ENCODE assay signal across 21 mouse cellular contexts in genomic region chr3:121021126-121021848, GRCm38 (mm10).
DNase-seq lines count a peak whose midpoint lies in the region; ATAC-seq and TF ChIP-seq lines count a peak whose summit lies in the region.
"Had no signal": no experiment of that assay in that cellular context is flagged by ENCODE, and none has a peak within 500 bp of the region (broad histone marks: within the 10 kb centered on the region; RNA-seq: fewer than 3 reads in every experiment).

No protein-coding gene starts in this region.

- H3K9me3 ChIP-seq in heart, embryonic 11.5 days (replicated peaks; ENCODE audit: control insufficient read depth, low read length) = no peaks in the 10 kb centered on the region
- H3K9me3 ChIP-seq in lung, embryonic 15.5 days = no peaks in the 10 kb centered on the region
- no peaks in the 10 kb centered on the region for H3K9me3 ChIP-seq in ES-Bruce4 (replicated peaks; ENCODE audit: control insufficient read depth, insufficient read depth, low read length, poor library complexity, severe bottlenecking)
- no peaks in the 10 kb centered on the region for H3K9me3 ChIP-seq in ES-E14 (ENCODE audit: control insufficient read depth, insufficient read depth, low read depth, low read length)
- H3K9me3 ChIP-seq in stomach, postnatal 0 days (ENCODE audit: control insufficient read depth, low read length) = no peaks in the 10 kb centered on the region
- H3K9me3 ChIP-seq: limb, embryonic 10.5 days had no signal

- peak; percentile 71; the same call in 1 of the 2 replicates for TF ChIP-seq EP300 in ES-Bruce4 (IDR thresholded peaks at IDR 0.05; ENCODE audit: insufficient read depth, low read depth, low read length)
- TF ChIP-seq EP300 in stomach, postnatal 0 days (optimal IDR thresholded peaks at IDR 0.05) = no peak

- H3K27ac ChIP-seq in heart, embryonic 11.5 days (ENCODE audit: low read depth, low read length) = no peak overlapping the region
- no peak overlapping the region for H3K27ac ChIP-seq in lung, embryonic 15.5 days
- H3K27ac ChIP-seq in ES-Bruce4 (ENCODE audit: insufficient read depth, low read length) (no peak overlapping the region), ES-E14 (ENCODE audit: insufficient read depth, low read depth, low read length, poor library complexity, severe bottlenecking) (no peak overlapping the region)
- no peak overlapping the region for H3K27ac ChIP-seq in stomach, postnatal 0 days (replicated peaks)
- H3K27ac ChIP-seq: left cerebral cortex, adult 2 months; limb, embryonic 10.5 days had no signal

- intact Hi-C loops in heart, postnatal 36 days (cut with DNase I) = no loop called here

- no peak for DNase-seq in heart, postnatal 36 days
- no peak for DNase-seq in lung, postnatal 4 days
- peak; percentile 17 for DNase-seq in ES-E14 (ENCODE audit: low read depth, low spot score)
- DNase-seq in thymus, postnatal 25 days = no peak
- no peak for DNase-seq in stomach, postnatal 0 days (ENCODE audit: low spot score)
- DNase-seq: cerebellum, adult 18-20 months; cerebellum, postnatal 36 days; gastrocnemius, postnatal 10 days; heart, adult 18-20 months; kidney, adult 18-20 months; kidney, postnatal 36 days; liver, postnatal 0 days; lung, postnatal 14 days; right cerebral cortex, postnatal 25 days; thymus, adult 18-20 months had no signal

- TF ChIP-seq CTCF in ES-Bruce4 (IDR thresholded peaks at IDR 0.05; ENCODE audit: low read depth, low read length) = no peak
- no peak for TF ChIP-seq CTCF in stomach, postnatal 0 days (IDR thresholded peaks at IDR 0.05; ENCODE audit: low read depth)

- in situ Hi-C loops in ES-E14 (cut with MboI; ENCODE audit: low sequenced_read_pairs in 2 of 2, unreplicated experiment in 2 of 2) = no loop called here

- WGBS in heart, embryonic 11.5 days (ENCODE audit: insufficient replicate concordance) = 64% methylated on average over 4 of the region's 4 CpGs
- WGBS in lung, embryonic 15.5 days = 68% methylated on average over 4 of the region's 4 CpGs
- 79% methylated on average over 4 of the region's 4 CpGs for WGBS in stomach, postnatal 0 days

- no peak for TF ChIP-seq POLR2A in ES-Bruce4 (IDR thresholded peaks at IDR 0.05; ENCODE audit: insufficient read depth, low read length)

- H3K36me3 ChIP-seq in heart, embryonic 11.5 days (ENCODE audit: control insufficient read depth, insufficient read depth, low read length) = no peaks in the 10 kb centered on the region
- no peaks in the 10 kb centered on the region for H3K36me3 ChIP-seq in lung, embryonic 15.5 days
- H3K36me3 ChIP-seq in ES-Bruce4 (ENCODE audit: control insufficient read depth, insufficient read depth, low read length, poor library complexity, severe bottlenecking) (no peaks in the 10 kb centered on the region), ES-E14 (ENCODE audit: control insufficient read depth, insufficient read depth, low read length, poor library complexity, severe bottlenecking) (peaks cover 2% of the 10 kb centered on the region; the same call in 1 of the 2 replicates)
- no peaks in the 10 kb centered on the region for H3K36me3 ChIP-seq in stomach, postnatal 0 days (ENCODE audit: control insufficient read depth, insufficient read depth, low read length)
- H3K36me3 ChIP-seq: limb, embryonic 10.5 days had no signal

- H3K27me3 ChIP-seq in heart, embryonic 11.5 days (ENCODE audit: control insufficient read depth, insufficient read depth, low read length) = no peaks in the 10 kb centered on the region
- H3K27me3 ChIP-seq in lung, embryonic 15.5 days = no peaks in the 10 kb centered on the region
- H3K27me3 ChIP-seq in ES-Bruce4 (ENCODE audit: control insufficient read depth, insufficient read depth, low read length, poor library complexity, severe bottlenecking) = no peaks in the 10 kb centered on the region
- no peaks in the 10 kb centered on the region for H3K27me3 ChIP-seq in stomach, postnatal 0 days (ENCODE audit: control insufficient read depth, insufficient read depth, low read length)
- H3K27me3 ChIP-seq: megakaryocyte, embryonic 14.5 days had no signal

- no peaks in the 10 kb centered on the region for H3K4me1 ChIP-seq in heart, embryonic 11.5 days (ENCODE audit: control insufficient read depth, insufficient read depth, low read length)
- no peaks in the 10 kb centered on the region for H3K4me1 ChIP-seq in lung, embryonic 15.5 days
- no peaks in the 10 kb centered on the region for H3K4me1 ChIP-seq in ES-Bruce4 (ENCODE audit: control insufficient read depth, insufficient read depth, low read length)
- H3K4me1 ChIP-seq in ES-E14 (ENCODE audit: control insufficient read depth in 2 of 2, insufficient read depth in 2 of 2, low read length in 2 of 2, poor library complexity in 1 of 2) = peaks cover 3 to 19% of the 10 kb centered on the region in 2 experiments; a peak in 3 of 4 replicates
- H3K4me1 ChIP-seq in stomach, postnatal 0 days (replicated peaks; ENCODE audit: control insufficient read depth, insufficient read depth) = no peaks in the 10 kb centered on the region
- H3K4me1 ChIP-seq: megakaryocyte, embryonic 14.5 days had no signal

- no peak overlapping the region for H3K4me2 ChIP-seq in heart, embryonic 11.5 days
- no peak overlapping the region for H3K4me2 ChIP-seq in lung, embryonic 15.5 days
- no peak overlapping the region for H3K4me2 ChIP-seq in stomach, postnatal 0 days (replicated peaks; ENCODE audit: low read depth)

- ATAC-seq in heart, embryonic 11.5 days (replicated peaks; ENCODE audit: insufficient number of reproducible peaks, low FRiP score, low TSS enrichment) = peak; percentile 63; the same call in 1 of the 2 replicates
- 0 out of 2 replicates have a peak, but pooled peaks have one; percentile 31 for ATAC-seq in lung, embryonic 15.5 days (ENCODE audit: borderline replicate concordance, extremely low read depth, low FRiP score, low TSS enrichment)
- ATAC-seq in stomach, postnatal 0 days (ENCODE audit: low FRiP score, low TSS enrichment) = no peak
- ATAC-seq: liver, postnatal 0 days had no signal

- H3K9ac ChIP-seq in heart, embryonic 11.5 days (ENCODE audit: low read depth, low read length) = no peak overlapping the region
- H3K9ac ChIP-seq in lung, embryonic 15.5 days = no peak overlapping the region
- H3K9ac ChIP-seq in ES-Bruce4 (ENCODE audit: low read depth, poor library complexity, severe bottlenecking) (no peak overlapping the region), ES-E14 (ENCODE audit: insufficient read depth, low read depth, low read length, poor library complexity, severe bottlenecking) (no peak overlapping the region)
- H3K9ac ChIP-seq in stomach, postnatal 0 days (ENCODE audit: low read length) = no peak overlapping the region
- H3K9ac ChIP-seq: liver, postnatal 0 days had no signal

- no peak overlapping the region for H3K4me3 ChIP-seq in heart, embryonic 11.5 days (ENCODE audit: low read depth, low read length)
- H3K4me3 ChIP-seq in lung, embryonic 15.5 days = no peak overlapping the region
- H3K4me3 ChIP-seq in ES-Bruce4 (ENCODE audit: low read depth, low read length) (no peak overlapping the region), ES-E14 (ENCODE audit: insufficient read depth in 1 of 2, low read depth in 1 of 2, low read length in 2 of 2, poor library complexity in 1 of 2, severe bottlenecking in 1 of 2) (no peak overlapping the region)
- H3K4me3 ChIP-seq in stomach, postnatal 0 days (ENCODE audit: low read depth, low read length) = no peak overlapping the region
- H3K4me3 ChIP-seq: left cerebral cortex, adult 2 months; limb, embryonic 10.5 days; megakaryocyte, embryonic 14.5 days had no signal

TF ChIP-seq in ES-E14, 5 proteins besides CTCF, POLR2A, EP300 and RAD21:
- TF ChIP-seq ZNF384 (IDR thresholded peaks at IDR 0.05; ENCODE audit: low read depth, low read length) = no peak
- TF ChIP-seq CHD2 (IDR thresholded peaks at IDR 0.05; ENCODE audit: low read depth, low read length) = 0 out of 2 replicates have a peak, but pooled peaks have one; percentile 13
- TF ChIP-seq ZC3H11A (IDR thresholded peaks at IDR 0.05; ENCODE audit: borderline replicate concordance, low read depth, low read length) = no peak
- no peak for TF ChIP-seq HCFC1 (IDR thresholded peaks at IDR 0.05; ENCODE audit: borderline replicate concordance, insufficient read depth, low read length)
